ENCODE assay signal across 17 mouse cellular contexts in the genomic region with DNA sequence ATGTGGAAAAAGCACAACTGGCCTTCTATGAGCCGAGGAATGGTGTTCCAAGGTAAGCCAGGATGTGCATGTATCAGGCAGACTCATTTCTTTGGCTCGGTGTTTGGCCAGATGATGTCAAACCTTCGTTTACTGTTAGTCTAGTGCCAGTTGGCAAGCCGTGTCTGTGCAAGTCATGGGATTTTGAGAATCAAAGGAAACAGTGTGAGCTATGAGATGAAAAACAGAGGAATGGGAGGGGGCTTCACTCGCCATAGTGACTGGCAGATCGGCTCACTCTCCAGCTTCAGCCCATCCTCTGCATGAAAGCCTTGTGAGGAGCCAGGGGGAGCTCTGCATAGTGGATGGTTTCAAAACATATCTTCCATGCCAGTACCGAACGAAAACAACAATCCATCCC.
DNase-seq lines count a peak whose midpoint lies in the region; ATAC-seq lines count a peak whose summit lies in the region.
"Had no signal": no experiment of that assay in that cellular context is flagged by ENCODE, and none has a peak within 500 bp of the region (broad histone marks: within the 10 kb centered on the region; RNA-seq: fewer than 3 reads in every experiment).

No protein-coding gene starts in this region.

- 65% methylated on average over 8 of the region's 8 CpGs for WGBS in limb, embryonic 15.5 days

- H3K4me1 ChIP-seq in limb, embryonic 15.5 days = peaks cover 11% of the 10 kb centered on the region; the same call in 1 of the 2 replicates
- H3K4me1 ChIP-seq: hindbrain, embryonic 13.5 days; neural tube, embryonic 12.5 days had no signal

- no peak overlapping the region for H3K9ac ChIP-seq in limb, embryonic 15.5 days
- H3K9ac ChIP-seq: hindbrain, embryonic 13.5 days; limb, embryonic 12.5 days; neural tube, embryonic 12.5 days had no signal

- no peak overlapping the region for H3K4me2 ChIP-seq in limb, embryonic 15.5 days
- H3K4me2 ChIP-seq: hindbrain, embryonic 13.5 days; limb, embryonic 12.5 days; neural tube, embryonic 12.5 days had no signal

- no peaks in the 10 kb centered on the region for H3K27me3 ChIP-seq in limb, embryonic 15.5 days
- H3K27me3 ChIP-seq: hindbrain, embryonic 13.5 days; neural tube, embryonic 12.5 days had no signal

- no peaks in the 10 kb centered on the region for H3K9me3 ChIP-seq in limb, embryonic 15.5 days
- H3K9me3 ChIP-seq: hindbrain, embryonic 13.5 days; limb, embryonic 12.5 days; neural tube, embryonic 12.5 days had no signal

- no peak overlapping the region for H3K4me3 ChIP-seq in limb, embryonic 15.5 days
- H3K4me3 ChIP-seq: heart, adult 2 months; hindbrain, embryonic 13.5 days; limb, embryonic 12.5 days; neural tube, embryonic 12.5 days had no signal

- DNase-seq in cerebellum, postnatal 10 days = peak; percentile 43 to 48
- no peak for DNase-seq in cerebellum, adult 18-20 months
- peak; percentile 10 for DNase-seq in layer of hippocampus, adult 9-11 months
- DNase-seq in layer of hippocampus, postnatal 10 days (ENCODE audit: low spot score in 2 of 2) = no peak
- DNase-seq in gastrocnemius, postnatal 10 days = peak; percentile 14
- no peak for DNase-seq in frontal cortex, postnatal 36 days (ENCODE audit: low spot score in 2 of 2)
- no peak for DNase-seq in frontal cortex, adult 2 months (ENCODE audit: extremely low spot score in 1 of 2, low spot score in 1 of 2)
- DNase-seq: adrenal gland, adult 8-10 months; kidney, adult 11 months; kidney, postnatal 36 days; thymus, postnatal 36 days had no signal

- 0 out of 2 replicates have a peak, but pooled peaks have one; percentile 40 for ATAC-seq in limb, embryonic 15.5 days (ENCODE audit: insufficient number of reproducible peaks, low FRiP score, low TSS enrichment, low read depth)
- ATAC-seq: midbrain, embryonic 16.5 days had no signal

- no peak overlapping the region for H3K27ac ChIP-seq in limb, embryonic 15.5 days
- H3K27ac ChIP-seq: heart, adult 2 months; hindbrain, embryonic 13.5 days; limb, embryonic 12.5 days; neural tube, embryonic 12.5 days had no signal

- no peaks in the 10 kb centered on the region for H3K36me3 ChIP-seq in limb, embryonic 15.5 days
- H3K36me3 ChIP-seq: hindbrain, embryonic 13.5 days; limb, embryonic 12.5 days; neural tube, embryonic 12.5 days had no signal

Comparison
In these comparisons a context has a peak if more than half of its experiments do, and no peak if none do; other contexts are left out.
1. DNase-seq: peak in cerebellum, postnatal 10 days (2 of 2), layer of hippocampus, adult 9-11 months (single experiment) and gastrocnemius, postnatal 10 days (single experiment); none in cerebellum, adult 18-20 months (0 of 2), layer of hippocampus, postnatal 10 days (0 of 2), frontal cortex, postnatal 36 days (0 of 2) and frontal cortex, adult 2 months (0 of 2).